Mouse (Mus musculus): Measurements from ENCODE around the gene Sdc1. TPM values are rescaled to one million over a fixed set of nuclear protein-coding genes. Genes with fewer than 3 reads are reported as not detected.

Sdc1 gene
- polyA plus RNA-seq, 1 experiment: 96.6 TPM

DNA sequence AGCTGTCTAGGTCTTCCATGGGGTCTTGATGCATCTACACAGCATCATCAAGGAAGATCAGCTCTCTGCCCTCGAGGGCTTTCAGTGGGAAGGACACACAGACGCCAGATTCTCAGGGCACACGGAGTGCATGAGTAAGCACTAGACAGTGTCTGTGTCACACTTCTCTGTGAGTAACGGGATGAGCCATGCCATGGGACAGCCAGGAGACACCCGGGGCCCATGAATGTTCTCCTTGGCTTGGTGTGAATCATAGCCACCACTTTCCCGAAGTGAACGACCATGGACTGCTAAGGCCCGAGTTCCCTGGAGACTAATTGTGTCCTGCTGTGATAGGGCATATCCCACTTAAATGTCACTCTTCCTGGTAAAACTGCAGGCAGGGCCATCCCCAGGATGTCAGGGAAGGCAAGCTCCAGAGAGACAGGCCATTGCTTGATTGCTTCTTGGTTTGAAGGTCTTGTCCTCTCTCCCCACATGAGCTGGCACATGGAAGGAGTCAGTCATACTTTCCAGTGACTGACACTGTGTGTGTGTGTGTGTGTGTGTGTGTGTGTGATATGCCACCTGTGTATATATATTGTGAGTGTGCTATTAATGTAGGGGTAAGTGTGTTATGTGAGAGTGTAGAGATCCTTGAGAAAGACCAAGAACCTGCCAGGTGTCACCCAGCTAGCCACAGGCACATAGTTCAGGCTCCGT, 56.0 kb downstream of the Sdc1 start:
- no peak for DNase-seq (ENCODE audit: low read depth)

DNA sequence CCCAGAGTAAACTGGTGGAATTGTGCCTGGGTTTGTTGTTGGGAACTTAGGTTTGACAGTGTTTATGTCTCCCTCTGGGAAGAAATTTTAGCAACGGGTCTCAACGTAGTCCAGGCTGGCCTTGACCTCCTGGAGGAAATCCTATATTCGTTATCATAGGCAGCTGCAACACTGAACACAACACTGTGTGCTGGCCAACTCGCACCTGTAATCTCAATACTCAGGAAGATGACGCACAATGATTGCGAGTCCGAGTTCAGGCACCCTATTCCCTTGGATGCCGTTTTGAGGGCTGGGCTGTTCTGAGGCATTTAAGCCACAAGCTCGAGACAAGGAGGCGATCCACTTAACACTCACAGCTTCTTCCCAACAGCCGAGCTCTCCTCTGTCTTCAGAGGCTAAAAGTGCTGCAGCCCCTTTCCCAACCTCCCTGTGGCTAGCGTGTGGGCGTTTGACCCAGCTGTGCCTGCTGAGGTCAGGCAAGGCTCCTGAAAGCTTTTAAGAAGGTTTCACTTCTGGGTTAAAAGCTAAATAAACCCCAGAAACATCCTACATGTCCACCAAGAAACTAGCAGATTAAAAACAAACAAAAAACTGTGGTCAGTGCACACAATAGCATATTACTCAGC, 58.0 kb downstream of the Sdc1 start:
- DNase-seq (ENCODE audit: low read depth): no peak

DNA sequence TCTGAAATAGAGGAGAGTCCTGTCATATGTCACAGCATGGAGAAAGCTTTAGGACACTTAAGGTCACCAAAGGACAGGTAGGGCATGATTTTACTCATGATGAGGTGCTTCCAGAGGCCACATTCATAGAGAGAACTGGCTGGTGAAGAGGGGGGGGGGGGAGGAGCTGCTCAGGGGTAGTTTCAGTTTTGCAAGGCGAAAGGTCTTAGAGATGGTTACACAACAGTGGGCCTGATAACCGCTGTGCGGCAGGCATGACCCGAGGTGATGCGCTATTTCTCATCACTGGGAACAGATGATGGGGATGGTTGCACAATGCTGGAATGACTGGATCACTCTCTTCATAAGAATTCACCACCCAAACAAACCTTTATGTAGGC, 58.5 kb downstream of the Sdc1 start:
- DNase-seq (ENCODE audit: low read depth): no peak

DNA sequence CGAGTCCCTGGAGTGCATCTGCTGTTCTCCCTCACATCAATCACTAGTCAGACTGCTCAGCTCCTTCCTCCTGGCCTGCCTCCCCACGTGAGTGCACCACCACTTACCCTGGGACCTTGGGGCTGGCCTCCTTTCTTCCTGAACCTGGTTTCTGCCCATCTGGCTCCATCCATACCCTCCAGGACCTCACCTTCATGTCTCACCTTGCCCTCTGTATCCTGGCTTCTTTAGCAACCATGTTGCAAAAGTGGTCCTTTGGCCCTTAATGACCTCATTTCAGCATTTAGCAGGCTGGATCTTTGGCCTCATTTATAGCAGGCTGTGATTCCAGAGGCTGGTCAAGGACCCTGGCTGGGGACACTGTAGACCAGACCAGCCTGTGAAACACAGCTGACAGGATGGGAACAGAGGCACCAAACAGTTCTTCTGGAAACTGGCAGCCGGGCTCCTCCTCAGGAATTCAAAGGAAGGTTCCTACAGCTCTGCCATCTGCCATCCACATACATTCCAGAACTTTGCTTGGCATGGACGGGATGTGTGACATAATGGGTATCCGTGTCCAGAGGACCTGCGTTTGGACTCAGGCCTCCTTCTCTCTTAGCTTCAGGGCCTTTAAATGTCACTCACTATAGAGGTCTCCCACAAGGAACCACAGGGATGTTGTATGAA, 60.0 kb downstream of the Sdc1 start:
- DNase-seq (ENCODE audit: low read depth): no peak

DNA sequence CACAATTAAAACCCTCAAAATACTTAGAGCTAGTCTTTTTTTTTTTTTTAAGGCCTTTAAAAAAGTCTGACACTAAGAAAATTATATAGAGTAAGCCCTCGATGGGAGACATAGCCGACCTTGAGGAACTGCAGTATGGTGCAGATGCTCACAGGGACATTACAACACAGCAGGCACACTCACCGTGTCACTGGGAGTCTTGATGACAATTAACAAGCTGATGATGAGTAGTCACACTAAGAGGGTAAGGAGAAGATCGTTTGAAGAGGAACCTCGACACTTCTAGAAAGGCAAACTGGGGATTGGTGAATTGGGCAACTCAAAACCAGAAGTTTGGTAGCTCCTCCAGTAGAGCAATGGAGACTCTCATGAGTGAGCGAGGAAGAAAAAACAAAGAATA, 60.6 kb downstream of the Sdc1 start:
- DNase-seq (ENCODE audit: low read depth): no peak

DNA sequence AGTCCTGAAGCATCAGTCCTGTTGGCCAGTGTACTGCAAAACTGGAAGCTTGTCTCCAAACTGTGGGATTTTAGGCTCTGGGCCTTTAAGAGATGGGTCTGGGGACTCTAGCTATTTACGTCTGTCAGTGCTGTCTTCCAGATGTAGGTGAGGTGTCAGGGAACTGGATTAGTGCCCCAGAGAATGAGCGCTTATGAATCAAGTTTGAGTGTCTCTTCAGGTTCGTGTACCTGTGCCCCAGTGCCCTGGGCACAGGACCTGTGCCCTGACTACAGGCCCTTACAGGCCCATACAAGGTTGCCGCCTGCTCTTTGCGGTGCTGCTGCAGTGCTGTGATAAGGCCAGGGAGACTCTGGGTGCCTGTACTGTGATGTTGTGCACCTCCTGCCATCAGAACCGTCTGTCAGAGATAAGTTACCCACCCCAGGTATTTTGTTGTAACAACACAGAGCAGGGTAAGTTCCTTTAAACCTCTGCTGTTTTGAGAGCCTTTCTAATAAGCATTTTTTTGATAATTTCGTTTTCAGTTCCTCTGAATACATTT, 69.7 kb downstream of the Sdc1 start:
- DNase-seq (ENCODE audit: low read depth): no peak

DNA sequence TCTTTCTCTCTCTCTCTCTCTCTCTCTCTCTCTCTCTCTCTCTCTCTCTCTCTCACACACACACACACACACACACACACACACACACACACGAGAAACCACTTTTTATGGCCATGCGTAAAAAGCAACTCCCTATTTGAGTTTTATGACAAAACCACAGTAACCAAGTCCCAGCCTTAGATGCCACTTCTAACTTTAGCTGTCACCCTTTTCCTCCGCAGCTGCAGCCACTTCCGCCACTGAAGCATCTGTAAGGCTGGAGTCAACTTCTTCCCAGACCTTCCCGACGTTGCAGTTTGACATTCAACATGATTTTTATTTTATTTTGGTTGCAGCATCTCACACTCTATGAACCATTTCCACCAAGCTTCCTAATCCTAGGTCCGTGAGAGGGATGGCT, 71.6 kb downstream of the Sdc1 start:
- DNase-seq (ENCODE audit: low read depth): no peak

Other genes starting within 250 kb of the Sdc1 start
- gene Slc7a15, start 172.3 kb upstream of the Sdc1 start, polyA plus RNA-seq (2012; rRNA removed): 2.0 and 65.7 TPM in 2 replicates
- gene Pum2, start 97.2 kb upstream of the Sdc1 start, polyA plus RNA-seq (2012; rRNA removed): 50.7 and 57.4 TPM in 2 replicates
- gene Laptm4a, start 150.3 kb downstream of the Sdc1 start, polyA plus RNA-seq (2012; rRNA removed): 423 and 433 TPM in 2 replicates
- not detected in 2 replicates for gene Matn3, start 176.6 kb downstream of the Sdc1 start, polyA plus RNA-seq (2012; rRNA removed)
- gene Wdr35, start 202.6 kb downstream of the Sdc1 start, polyA plus RNA-seq (2012; rRNA removed): 3.8 and 4.7 TPM in 2 replicates